Mouse (Mus musculus) neural tube, embryonic 15.5 days (tissue): ENCODE measurements at regions not wholly inside any gene's neighbourhood (a gene's known extent, or its start where the extent isn't known, plus 50 kb on each side); places are given as distances from the start of the nearest gene placed in this dataset.
"Not testable (repeated sequence)": the region's sequence is repeated elsewhere in the genome, so short reads cannot be mapped to it uniquely, and the experiment has no call there.

Source experiments
- ATAC-seq: fragments of 200-750 bp; cut with Nextera tagmentation; 2 replicates; pipeline ENCODE4 v1.8.0; 2017; ENCODE audit warnings: mild to moderate bottlenecking, moderate TSS enrichment, moderate library complexity; ENCODE audit not compliant: low FRiP score
- H3K27ac ChIP-seq: fragments of 300-500 bp; sonication (generic); replicated peaks from 2 replicates; pipeline ENCODE4 v1.5.1; 2015; ENCODE audit warnings: mild to moderate bottlenecking, inconsistent platforms
- H3K27me3 ChIP-seq: fragments of 300-500 bp; sonication (generic); replicated peaks from 2 replicates; pipeline ENCODE4 v1.6.1; 2015; ENCODE audit warnings: inconsistent platforms
- H3K36me3 ChIP-seq: fragments of 300-500 bp; sonication (generic); 2 replicates; pipeline ENCODE4 v1.6.1; 2015; ENCODE audit warnings: inconsistent platforms
- H3K4me1 ChIP-seq: fragments of 300-500 bp; sonication (generic); 2 replicates; pipeline ENCODE4 v1.6.1; 2015; ENCODE audit warnings: inconsistent platforms
- H3K4me2 ChIP-seq: fragments of 300-500 bp; sonication (generic); 2 replicates; pipeline ENCODE4 v1.6.1; 2015; ENCODE audit warnings: inconsistent platforms, mild to moderate bottlenecking, moderate library complexity
- H3K4me3 ChIP-seq: fragments of 300-500 bp; sonication (generic); replicated peaks from 2 replicates; pipeline ENCODE4 v1.5.1; 2015; ENCODE audit warnings: mild to moderate bottlenecking, inconsistent platforms
- H3K9ac ChIP-seq: fragments of 300-500 bp; sonication (generic); replicated peaks from 2 replicates; pipeline ENCODE4 v1.6.1; 2015; ENCODE audit warnings: mild to moderate bottlenecking, inconsistent platforms
- H3K9me3 ChIP-seq: fragments of 300-500 bp; sonication (generic); replicated peaks from 2 replicates; pipeline ENCODE4 v1.6.1; 2016; ENCODE audit warnings: inconsistent platforms
- WGBS: fragments of 180-500 bp; shearing (Covaris S2); methylation state at CpG from one replicate; pipeline ENCODE4 v1.1.7; 2015; ENCODE audit warnings: mixed read lengths; 5-methylcytosine and 5-hydroxymethylcytosine counted together

DNA sequence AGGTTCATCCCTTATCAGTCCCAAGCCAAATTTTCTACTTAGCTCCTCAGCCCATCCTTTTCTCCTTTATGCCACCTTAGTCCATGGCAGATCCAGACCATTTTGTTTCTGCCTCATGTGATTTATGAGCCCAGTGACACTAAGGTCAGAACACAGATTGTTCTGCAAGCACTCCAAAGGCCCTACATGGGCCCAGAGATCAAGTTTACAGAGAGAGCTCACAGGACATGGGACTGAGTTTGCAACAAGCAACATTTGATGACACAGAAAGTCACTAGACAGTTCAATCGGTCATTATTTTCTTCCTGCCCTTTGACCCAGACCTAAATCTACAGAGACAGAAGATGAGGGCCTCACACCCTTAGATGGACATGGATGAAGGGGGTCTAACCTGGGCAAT is 431.5 kb downstream of the Ets1 start:
- H3K9me3 ChIP-seq, result no peaks in the 10 kb centered on the region
- peaks cover 2% of the 10 kb centered on the region for H3K4me1 ChIP-seq
- H3K4me3 ChIP-seq, result no peak overlapping the region
- H3K36me3 ChIP-seq, result no peaks in the 10 kb centered on the region
- ATAC-seq, result no peak
- peaks cover 14% of the 10 kb centered on the region for H3K27me3 ChIP-seq
- WGBS, result 80% methylated on average over 1 of the region's 1 CpGs
- H3K27ac ChIP-seq, result no peak overlapping the region
- H3K4me2 ChIP-seq, result no peak overlapping the region
- no peak overlapping the region for H3K9ac ChIP-seq

DNA sequence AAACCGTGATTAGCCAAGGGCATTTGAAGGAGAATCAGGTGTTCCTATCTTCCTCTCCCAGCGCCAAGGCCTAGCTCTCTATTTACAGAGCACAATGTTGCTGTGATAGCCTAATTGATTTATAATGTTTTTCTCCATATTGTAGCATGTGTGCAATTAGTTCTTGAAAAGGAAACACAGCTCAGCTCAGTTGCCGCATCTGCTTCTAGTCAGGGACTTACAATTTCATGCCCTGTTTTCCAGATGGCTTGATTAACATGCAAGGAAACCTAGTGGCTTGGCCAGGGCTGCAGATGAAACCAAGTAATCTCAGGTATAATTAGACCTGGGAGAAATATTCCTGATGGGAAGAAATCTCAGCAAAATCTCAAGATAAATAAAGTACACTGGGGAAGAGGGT is 434.1 kb downstream of the Ets1 start:
- Histone ChIP-seq H3K4me3 (no peak overlapping the region), H3K27ac (no peak overlapping the region), H3K27me3 (peaks cover 5% of the 10 kb centered on the region), H3K9me3 (0 out of 2 replicates have a peak, but pooled peaks cover 3% of the 10 kb centered on the region), H3K4me2 (no peak overlapping the region), H3K9ac (no peak overlapping the region), H3K36me3 (no peaks in the 10 kb centered on the region), H3K4me1 (no peaks in the 10 kb centered on the region)
- 45% methylated on average over 3 of the region's 3 CpGs for WGBS
- ATAC-seq, result no peak

GRCm38 (mm10) chr9:33080271-33080670 is 444.2 kb downstream of the Ets1 start:
- H3K36me3 ChIP-seq, result no peaks in the 10 kb centered on the region
- H3K9ac ChIP-seq, result no peak overlapping the region
- 0 out of 2 replicates have a peak, but pooled peaks cover 3% of the 10 kb centered on the region for H3K4me1 ChIP-seq
- no peak overlapping the region for H3K27ac ChIP-seq
- no peak overlapping the region for H3K4me2 ChIP-seq
- no peaks in the 10 kb centered on the region for H3K27me3 ChIP-seq
- WGBS, result 88% methylated on average over 3 of the region's 3 CpGs
- H3K4me3 ChIP-seq, result no peak overlapping the region
- no peaks in the 10 kb centered on the region for H3K9me3 ChIP-seq
- no peak for ATAC-seq

GRCm38 (mm10) chr9:33080774-33081173 is 444.8 kb downstream of the Ets1 start:
- Histone ChIP-seq H3K4me3 (no peak overlapping the region), H3K9ac (no peak overlapping the region), H3K27ac (no peak overlapping the region), H3K4me1 (0 out of 2 replicates have a peak, but pooled peaks cover 3% of the 10 kb centered on the region), H3K27me3 (no peaks in the 10 kb centered on the region), H3K9me3 (no peaks in the 10 kb centered on the region), H3K36me3 (no peaks in the 10 kb centered on the region), H3K4me2 (no peak overlapping the region)
- ATAC-seq, result no peak
- 54% methylated on average over 6 of the region's 6 CpGs for WGBS

DNA sequence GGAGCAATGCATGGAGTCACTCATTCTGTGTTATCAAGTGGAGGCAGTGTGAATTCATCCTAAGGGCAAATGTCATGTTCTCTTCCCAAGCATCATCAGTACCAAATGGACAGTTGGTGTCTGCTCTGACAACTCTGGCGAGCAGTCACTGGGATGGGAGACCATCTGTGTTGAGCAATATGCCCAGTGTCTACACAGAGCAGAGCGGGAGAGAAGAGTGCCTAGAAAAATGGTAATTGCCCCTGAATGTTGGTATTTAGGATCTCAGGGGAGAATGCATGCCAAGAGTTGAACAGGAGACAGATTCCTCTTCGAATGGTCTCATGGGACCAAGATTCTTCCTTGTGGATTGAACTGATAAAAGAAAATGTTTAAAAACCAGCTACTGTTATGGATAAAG is 454.0 kb downstream of the Ets1 start:
- Histone ChIP-seq H3K27me3 (no peaks in the 10 kb centered on the region; the same call in 1 of the 2 replicates), H3K9me3 (no peaks in the 10 kb centered on the region), H3K36me3 (no peaks in the 10 kb centered on the region), H3K9ac (no peak overlapping the region), H3K4me3 (no peak overlapping the region), H3K27ac (no peak overlapping the region), H3K4me1 (no peaks in the 10 kb centered on the region), H3K4me2 (no peak overlapping the region)
- ATAC-seq, result no peak
- WGBS, result 84% methylated on average over 3 of the region's 3 CpGs

DNA sequence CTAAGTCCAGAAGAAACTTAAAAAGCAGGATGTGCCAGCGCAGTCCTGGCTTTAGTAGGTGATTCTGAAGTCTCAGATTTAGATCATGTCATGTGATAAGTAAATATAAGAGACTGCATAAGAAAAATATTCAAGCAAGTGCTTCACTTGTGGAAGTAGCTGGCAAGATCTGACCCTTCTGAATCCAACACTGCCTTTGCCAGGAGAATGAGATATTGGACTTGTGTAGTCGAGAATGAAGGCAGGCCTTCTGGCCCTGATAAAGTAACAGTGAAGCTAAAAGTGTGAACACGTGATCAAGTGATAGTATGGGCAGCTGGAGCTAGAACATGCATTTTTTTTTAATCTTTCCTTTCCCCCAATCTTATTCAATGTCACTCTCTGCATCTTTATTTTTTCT is 455.6 kb downstream of the Ets1 start:
- H3K36me3 ChIP-seq, result no peaks in the 10 kb centered on the region
- ATAC-seq, result no peak
- no peak overlapping the region for H3K9ac ChIP-seq
- H3K27me3 ChIP-seq, result no peaks in the 10 kb centered on the region; the same call in 1 of the 2 replicates
- H3K9me3 ChIP-seq, result no peaks in the 10 kb centered on the region
- no peak overlapping the region for H3K4me2 ChIP-seq
- 88% methylated on average over 3 of the region's 3 CpGs for whole genome bisulfite sequencing
- no peak overlapping the region for H3K4me3 ChIP-seq
- no peak overlapping the region for H3K27ac ChIP-seq
- no peaks in the 10 kb centered on the region for H3K4me1 ChIP-seq

DNA sequence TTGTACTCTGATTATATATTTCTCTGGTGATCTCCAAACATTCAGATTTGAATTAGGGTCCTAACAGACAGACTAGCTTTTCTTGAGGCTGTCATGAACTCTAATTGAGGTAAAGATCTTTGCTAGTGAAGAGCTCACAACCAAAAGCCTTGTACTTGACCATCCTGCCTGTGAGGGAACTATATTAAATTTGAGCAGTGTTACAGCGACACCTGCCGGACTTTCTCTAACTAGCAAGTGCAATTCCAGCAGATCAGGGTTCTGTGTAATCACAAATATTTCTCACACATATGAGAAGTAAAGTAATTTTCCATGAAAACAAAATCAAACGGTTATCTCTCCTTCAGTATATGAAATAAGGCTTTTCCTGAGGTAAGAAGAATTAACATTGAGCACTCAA is 459.6 kb downstream of the Ets1 start:
- Histone ChIP-seq H3K9ac (no peak overlapping the region), H3K27ac (no peak overlapping the region), H3K4me2 (no peak overlapping the region), H3K36me3 (no peaks in the 10 kb centered on the region), H3K27me3 (no peaks in the 10 kb centered on the region), H3K4me1 (no peaks in the 10 kb centered on the region), H3K9me3 (no peaks in the 10 kb centered on the region), H3K4me3 (no peak overlapping the region)
- WGBS, result under 1% methylated on average over 3 of the region's 3 CpGs
- ATAC-seq, result no peak

GRCm38 (mm10) chr9:33101206-33101605 is 465.2 kb downstream of the Ets1 start:
- H3K9ac ChIP-seq, result no peak overlapping the region
- no peak overlapping the region for H3K4me2 ChIP-seq
- ATAC-seq, result no peak
- peaks cover 5% of the 10 kb centered on the region; the same call in 1 of the 2 replicates for H3K4me1 ChIP-seq
- no peaks in the 10 kb centered on the region for H3K36me3 ChIP-seq
- H3K4me3 ChIP-seq, result no peak overlapping the region
- H3K27ac ChIP-seq, result no peak overlapping the region
- H3K27me3 ChIP-seq, result no peaks in the 10 kb centered on the region
- no peaks in the 10 kb centered on the region for H3K9me3 ChIP-seq
- 90% methylated on average over 3 of the region's 3 CpGs for WGBS

GRCm38 (mm10) chr9:33104623-33105074 is 468.6 kb downstream of the Ets1 start:
- H3K9ac ChIP-seq, result no peak overlapping the region
- no peaks in the 10 kb centered on the region for H3K27me3 ChIP-seq
- H3K36me3 ChIP-seq, result no peaks in the 10 kb centered on the region
- no peaks in the 10 kb centered on the region for H3K9me3 ChIP-seq
- H3K4me3 ChIP-seq, result no peak overlapping the region
- WGBS, result 9% methylated on average over 3 of the region's 3 CpGs
- no peak for ATAC-seq
- H3K27ac ChIP-seq, result no peak overlapping the region
- no peak overlapping the region for H3K4me2 ChIP-seq
- H3K4me1 ChIP-seq, result peaks cover 5% of the 10 kb centered on the region; the same call in 1 of the 2 replicates

- Histone ChIP-seq H3K36me3 (no peaks in the 10 kb centered on the region), H3K4me1 (no peaks in the 10 kb centered on the region), H3K9ac (no peak overlapping the region), H3K4me2 (no peak overlapping the region), H3K27me3 (no peaks in the 10 kb centered on the region), H3K27ac (no peak overlapping the region), H3K9me3 (no peaks in the 10 kb centered on the region), H3K4me3 (no peak overlapping the region)
- ATAC-seq, result no peak
- 100% methylated on average over 1 of the region's 1 CpGs for WGBS
These were observed 487.8 kb downstream of the Ets1 start for GRCm38 (mm10) chr9:33123841-33124240.

DNA sequence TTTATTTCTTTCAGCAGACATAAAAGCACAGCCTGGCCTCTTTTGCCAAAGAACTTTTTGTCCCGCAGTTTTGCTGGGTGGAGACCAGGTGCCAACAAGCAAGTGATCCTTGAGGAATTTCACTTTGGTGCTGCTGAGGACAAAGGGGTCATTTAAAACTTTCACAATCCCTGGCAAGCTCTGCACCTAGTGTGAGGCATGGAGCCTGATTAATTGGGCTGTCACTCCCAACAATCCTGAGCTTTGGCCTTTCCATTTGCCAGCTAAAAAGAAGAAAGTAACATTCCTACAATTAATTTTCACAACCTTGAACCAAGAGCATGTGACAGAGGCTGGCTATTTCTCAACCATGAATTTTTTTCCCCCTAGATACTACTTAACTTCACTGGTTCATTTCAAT is 516.2 kb downstream of the Ets1 start:
- no peak overlapping the region for H3K4me3 ChIP-seq
- no peak overlapping the region for H3K27ac ChIP-seq
- no peaks in the 10 kb centered on the region for H3K4me1 ChIP-seq
- no peak for ATAC-seq
- no peak overlapping the region for H3K9ac ChIP-seq
- H3K4me2 ChIP-seq, result no peak overlapping the region
- WGBS, result 24% methylated on average over 1 of the region's 1 CpGs
- H3K9me3 ChIP-seq, result no peaks in the 10 kb centered on the region
- no peaks in the 10 kb centered on the region for H3K36me3 ChIP-seq
- H3K27me3 ChIP-seq, result no peaks in the 10 kb centered on the region

DNA sequence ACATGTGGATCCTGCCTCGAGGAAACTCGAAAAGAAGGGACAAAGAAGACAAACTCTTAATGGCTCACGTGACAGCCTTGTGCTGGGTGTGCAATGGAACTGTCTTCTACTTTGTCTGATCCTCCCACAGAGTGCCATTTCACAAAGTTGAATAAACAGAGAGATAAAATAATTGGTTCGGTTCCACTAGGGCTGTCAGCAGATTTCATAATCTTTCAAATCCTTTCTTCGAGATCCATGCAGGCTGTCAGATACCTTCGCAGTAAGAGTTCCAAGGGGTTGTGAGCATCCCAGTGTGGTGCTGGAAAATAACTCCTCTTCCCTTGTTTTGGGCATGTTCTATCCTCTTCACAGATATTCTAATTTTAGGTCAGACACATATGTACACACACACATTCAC is 532.1 kb downstream of the Ets1 start:
- WGBS, result 83% methylated on average over 6 of the region's 6 CpGs

GRCm38 (mm10) chr9:33169093-33169492 is 533.1 kb downstream of the Ets1 start:
- H3K4me2 ChIP-seq, result not testable (repeated sequence)
- 86% methylated on average over 1 of the region's 1 CpGs for WGBS

More for the DNA sequence above, 532.1 kb downstream of the Ets1 start:
- H3K9me3 ChIP-seq, result no peaks in the 10 kb centered on the region
- no peak overlapping the region for H3K27ac ChIP-seq
- no peak for ATAC-seq
- no peaks in the 10 kb centered on the region for H3K36me3 ChIP-seq
- no peak overlapping the region for H3K4me2 ChIP-seq
- H3K9ac ChIP-seq, result no peak overlapping the region
- no peak overlapping the region for H3K4me3 ChIP-seq
- no peaks in the 10 kb centered on the region for H3K27me3 ChIP-seq
- no peaks in the 10 kb centered on the region for H3K4me1 ChIP-seq

More at GRCm38 (mm10) chr9:33169093-33169492, 533.1 kb downstream of the Ets1 start:
- H3K9me3 ChIP-seq, H3K27me3 ChIP-seq, H3K4me3 ChIP-seq, H3K4me1 ChIP-seq, H3K36me3 ChIP-seq, H3K9ac ChIP-seq, H3K27ac ChIP-seq, ATAC-seq: not testable (repeated sequence)
